Mouse (Mus musculus): ENCODE results near the gene Sox12.
A peak's percentile ranks its signal among the peaks of the same experiment; 100 is the strongest.

Gene Sox12

GRCm38 (mm10) chr2:152406126-152406525, 8.3 kb upstream of the Sox12 start:
- peak; percentile 99 for DNase-seq (ENCODE audit: low spot score in 2 of 2)

DNA sequence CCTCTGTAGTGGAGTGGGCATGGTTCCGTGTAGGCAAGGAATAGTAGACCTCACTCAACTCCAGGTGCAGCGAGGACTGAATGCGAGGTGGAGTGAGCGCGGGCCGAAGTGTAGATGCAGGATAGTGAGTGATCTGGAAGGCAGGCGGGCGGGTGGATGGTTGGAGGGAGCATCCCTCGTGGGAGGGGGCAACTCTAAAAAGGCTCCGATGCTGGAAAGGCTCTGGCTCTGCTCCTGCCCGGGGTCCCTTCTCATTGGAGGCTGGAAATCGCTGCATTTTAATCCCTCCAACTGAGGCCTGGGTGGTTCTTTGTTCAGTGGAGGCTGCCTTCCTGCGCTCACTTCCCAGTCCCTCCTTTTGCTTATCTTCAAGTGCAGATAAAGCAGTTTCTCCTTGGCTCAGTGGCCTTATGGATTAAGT, 1.3 kb upstream of the Sox12 start:
- DNase-seq (ENCODE audit: low spot score in 2 of 2) = peak in 1 of 2 experiments; percentile 73

- peak; percentile 94 to 95 for DNase-seq (ENCODE audit: low spot score in 2 of 2)
Measured at GRCm38 (mm10) chr2:152398691-152399090, 828 bp upstream of the Sox12 start.

GRCm38 (mm10) chr2:152397004-152397589, 766 bp downstream of the Sox12 start:
- DNase-seq (ENCODE audit: low spot score in 2 of 2) = peak; percentile 92 to 94

DNA sequence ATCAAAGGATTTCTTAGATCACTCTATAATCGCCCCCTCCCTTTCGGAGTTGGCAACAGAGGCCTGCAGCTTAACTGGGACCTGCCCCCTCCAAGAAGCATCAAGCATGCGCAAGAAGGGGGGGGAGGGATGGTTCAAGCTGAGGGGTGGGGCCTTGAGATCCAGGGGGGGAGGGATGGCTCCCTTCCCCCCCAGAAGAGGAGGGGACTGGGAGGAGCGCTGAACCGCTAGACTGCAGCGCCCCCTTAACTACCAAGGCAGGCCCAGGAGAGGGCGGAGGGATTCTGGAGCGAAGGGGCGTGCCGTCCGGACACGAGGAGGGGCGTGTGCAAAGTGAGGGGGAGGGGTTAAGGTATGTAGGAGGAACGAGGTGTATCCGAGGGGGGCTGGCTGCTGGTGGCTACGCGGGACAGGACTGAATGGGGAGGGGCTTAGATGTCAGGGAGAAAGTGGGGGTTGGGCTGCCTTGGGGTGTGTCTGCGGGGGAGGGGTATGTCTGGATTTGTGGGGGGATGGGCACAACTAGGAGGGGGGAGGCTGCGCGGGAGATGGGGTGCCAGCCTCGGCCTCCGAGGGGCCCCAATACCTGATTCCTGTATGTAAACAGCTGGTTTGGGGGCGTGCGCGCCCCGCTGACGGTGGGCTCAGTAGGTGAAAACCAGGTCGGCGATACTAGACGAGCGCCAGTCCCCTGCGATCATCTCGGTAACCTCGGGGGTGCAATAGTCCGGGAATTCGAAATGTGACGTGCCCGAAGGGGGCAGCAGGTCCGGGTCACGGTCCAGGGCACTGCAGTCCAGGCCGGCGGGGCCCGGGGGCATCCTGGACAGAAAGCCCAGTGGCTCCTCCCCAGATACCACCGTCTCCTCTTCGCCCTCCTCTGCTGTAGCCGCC, 1.5 kb downstream of the Sox12 start:
- peak; percentile 96 to 97 for DNase-seq (ENCODE audit: low spot score in 2 of 2)

- peak in 1 of 2 experiments; percentile 72 for DNase-seq (ENCODE audit: low spot score in 2 of 2)
Measured at GRCm38 (mm10) chr2:152395271-152395920, 2.5 kb downstream of the Sox12 start.

- DNase-seq (ENCODE audit: low spot score in 2 of 2) = no peak
Measured at GRCm38 (mm10) chr2:152393225-152394017, 4.4 kb downstream of the Sox12 start.

- peak in 1 of 2 experiments; percentile 72 for DNase-seq (ENCODE audit: low spot score in 2 of 2)
Measured at GRCm38 (mm10) chr2:152392786-152393185, 5.1 kb downstream of the Sox12 start.

GRCm38 (mm10) chr2:152384191-152384590, 13.7 kb downstream of the Sox12 start:
- DNase-seq (ENCODE audit: low spot score in 2 of 2) = no peak

GRCm38 (mm10) chr2:152376345-152376741, 21.5 kb downstream of the Sox12 start, which contains the start of gene Nrsn2:
Nrsn2 (minus strand) TSS chr2:152376638.
- DNase-seq (ENCODE audit: low spot score in 2 of 2) = peak; percentile 53 to 69

- peak; percentile 79 to 84 for DNase-seq (ENCODE audit: low spot score in 2 of 2)
Measured at GRCm38 (mm10) chr2:152375652-152376344, 22.1 kb downstream of the Sox12 start.

DNA sequence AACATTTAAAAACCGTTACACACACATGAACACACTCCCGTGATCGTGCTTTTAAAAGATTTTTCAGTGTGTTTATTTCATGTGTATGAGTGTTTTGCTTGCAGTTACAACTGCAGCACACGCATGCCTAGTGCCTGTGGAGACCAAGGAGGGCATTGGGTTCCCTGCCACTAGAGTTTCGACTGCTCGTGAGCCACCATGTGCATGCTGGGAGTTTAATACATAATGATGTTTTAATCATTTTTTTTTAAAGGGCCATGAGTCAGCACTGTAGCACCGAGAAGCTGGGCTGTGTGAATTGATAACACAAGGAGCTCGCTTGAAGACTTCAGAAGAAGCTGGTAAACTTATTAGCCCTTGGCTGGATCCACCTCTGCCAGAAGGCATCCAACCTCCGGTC, 24.3 kb downstream of the Sox12 start:
- no peak for DNase-seq (ENCODE audit: low spot score in 2 of 2)

DNA sequence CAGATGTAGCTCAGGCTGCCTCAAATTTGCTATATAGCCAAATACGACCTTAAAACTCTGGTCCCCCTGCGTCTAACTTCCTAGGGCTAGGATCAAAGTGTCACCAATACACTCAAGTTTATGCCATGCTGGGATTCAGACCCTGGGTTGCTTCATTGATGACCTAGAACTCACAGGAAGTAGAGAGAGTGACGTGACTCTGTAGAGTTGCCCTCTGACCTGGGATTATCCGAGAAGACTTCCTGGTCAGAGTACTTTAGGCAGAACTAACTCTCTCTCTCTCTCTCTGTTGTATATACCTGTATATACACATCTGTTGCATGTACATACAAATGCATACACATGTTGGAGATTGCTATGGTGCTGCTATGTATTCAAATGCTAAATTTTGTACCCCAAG, 25.2 kb downstream of the Sox12 start:
- DNase-seq (ENCODE audit: low spot score in 2 of 2) = no peak

DNA sequence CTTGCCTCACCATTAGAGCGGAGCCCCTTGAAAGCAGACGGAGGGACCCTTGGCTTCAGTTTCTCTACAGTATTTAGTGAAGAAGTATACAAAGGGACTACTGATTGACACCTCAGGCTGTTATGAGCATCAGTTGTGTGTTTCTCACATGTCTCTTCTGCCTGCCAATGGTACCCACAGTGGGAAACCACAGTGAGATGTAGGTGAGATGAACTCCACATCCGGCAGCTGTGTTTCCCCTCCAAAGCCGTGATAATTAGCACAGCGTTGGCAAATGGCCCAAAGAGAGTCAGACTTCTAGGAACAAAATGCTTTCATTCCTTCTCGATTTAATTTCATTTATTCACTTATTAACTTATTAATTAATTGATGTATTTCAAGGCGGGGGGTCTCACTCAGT, 25.8 kb downstream of the Sox12 start:
- no peak for DNase-seq (ENCODE audit: low spot score in 2 of 2)

- DNase-seq (ENCODE audit: low spot score in 2 of 2) = peak; percentile 42 to 70
Measured at GRCm38 (mm10) chr2:152368532-152369140, 29.2 kb downstream of the Sox12 start.

GRCm38 (mm10) chr2:152367917-152368316, 29.9 kb downstream of the Sox12 start:
- DNase-seq (ENCODE audit: low spot score in 2 of 2) = no peak

- DNase-seq (ENCODE audit: low spot score in 2 of 2) = peak; percentile 82 to 84
Measured at GRCm38 (mm10) chr2:152363245-152364147, 34.4 kb downstream of the Sox12 start.

DNA sequence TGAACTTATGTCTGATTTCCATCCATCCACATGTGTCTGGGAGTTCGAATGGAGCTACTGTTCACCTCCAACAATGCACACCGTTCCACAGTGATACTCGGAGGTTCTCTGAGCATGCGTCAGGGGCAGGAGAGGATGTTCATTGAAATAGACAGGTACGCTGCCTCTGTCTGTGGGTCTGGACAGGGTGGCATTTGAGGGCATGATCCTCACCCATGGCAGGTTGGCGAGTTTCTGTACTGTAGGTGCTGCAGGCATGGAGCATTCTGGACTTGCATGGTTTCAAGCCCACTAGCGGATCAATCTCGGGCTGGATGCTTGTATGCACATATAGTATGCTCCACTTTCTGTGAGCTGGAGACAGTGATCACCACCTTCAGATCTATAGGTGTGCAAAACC, 36.7 kb downstream of the Sox12 start:
- no peak for DNase-seq (ENCODE audit: low spot score in 2 of 2)

GRCm38 (mm10) chr2:152360271-152360775, 37.5 kb downstream of the Sox12 start:
- no peak for DNase-seq (ENCODE audit: low spot score in 2 of 2)
